Mouse (Mus musculus) cortical plate, adult 2 months (tissue): ENCODE data around the gene Trmt61a.

Experiments used
- CTCF ChIP-seq: fragments of 200-500 bp; IDR thresholded peaks from 2 replicates; pipeline ENCODE4 v1.5.1; 2011; ENCODE audit warnings: mild to moderate bottlenecking, control low read depth, low read length; ENCODE audit not compliant: insufficient read depth; ENCODE audit errors: extremely low read depth
- POLR2A ChIP-seq: fragments of 200-500 bp; IDR thresholded peaks from 2 replicates; pipeline ENCODE4 v1.6.1; 2011; ENCODE audit warnings: mild to moderate bottlenecking, low read length, control low read depth; ENCODE audit not compliant: insufficient read depth; ENCODE audit errors: extremely low read depth

- TF ChIP-seq CTCF: no peak
- peak; percentile 48; the same call in 1 of the 2 replicates for TF ChIP-seq POLR2A
Observed at GRCm38 (mm10) chr12:111713004-111713651, 35.2 kb downstream of the Trmt61a start, which contains the start of the genes Bag5 and Apopt1.
